In genomic region chr2:113707507-113707906, GRCm38 (mm10) we compare ENCODE assay signal across 25 mouse cellular contexts. TPM values are rescaled to one million over a fixed set of nuclear protein-coding genes. Genes with fewer than 3 reads are reported as not detected.
"Had no signal": no experiment of that assay in that cellular context is flagged by ENCODE, and none has a peak within 500 bp of the region (broad histone marks: within the 10 kb centered on the region; RNA-seq: fewer than 3 reads in every experiment).

No protein-coding gene starts in this region.

- H3K9ac ChIP-seq: forebrain, postnatal 0 days; heart, embryonic 12.5 days; hindbrain, embryonic 12.5 days; hindbrain, embryonic 14.5 days; intestine, embryonic 15.5 days; limb, embryonic 13.5 days had no signal

- H3K36me3 ChIP-seq: heart, embryonic 10.5 days; heart, embryonic 12.5 days; hindbrain, embryonic 10.5 days; hindbrain, embryonic 12.5 days; intestine, embryonic 15.5 days; limb, embryonic 13.5 days had no signal

- ATAC-seq: forebrain, postnatal 0 days; hindbrain, embryonic 16.5 days; inflammation-experienced regulatory T-cells, adult 6 months; intestine, embryonic 15.5 days; intestine, postnatal 0 days had no signal

- H3K27ac ChIP-seq: heart, embryonic 10.5 days; hindbrain, embryonic 10.5 days; hindbrain, embryonic 12.5 days; hindbrain, embryonic 14.5 days; intestine, embryonic 15.5 days; limb, embryonic 13.5 days had no signal

- DNase-seq: forebrain, postnatal 0 days; gastrocnemius, postnatal 14 days; gastrocnemius, postnatal 36 days; heart, adult 18-20 months; heart, postnatal 10 days; heart, postnatal 4 days; kidney, adult 18-20 months; kidney, adult 8-10 months; kidney, postnatal 10 days; kidney, postnatal 36 days; layer of hippocampus, adult 9-11 months; layer of hippocampus, postnatal 36 days; left cerebral cortex, postnatal 4 days had no signal

- H3K4me2 ChIP-seq: heart, embryonic 12.5 days; hindbrain, embryonic 12.5 days; hindbrain, embryonic 14.5 days; intestine, embryonic 15.5 days; limb, embryonic 13.5 days had no signal

- H3K4me1 ChIP-seq: heart, embryonic 10.5 days; heart, embryonic 12.5 days; hindbrain, embryonic 10.5 days; hindbrain, embryonic 12.5 days; intestine, embryonic 15.5 days; limb, embryonic 13.5 days had no signal

- H3K9me3 ChIP-seq: heart, embryonic 10.5 days; hindbrain, embryonic 10.5 days; intestine, embryonic 15.5 days had no signal

- H3K27me3 ChIP-seq: hindbrain, embryonic 12.5 days; intestine, embryonic 15.5 days; limb, embryonic 13.5 days had no signal

- H3K4me3 ChIP-seq: heart, embryonic 10.5 days; heart, embryonic 12.5 days; hindbrain, embryonic 10.5 days; hindbrain, embryonic 12.5 days; intestine, embryonic 15.5 days; limb, embryonic 13.5 days had no signal

RNA-seq across cellular contexts. Expression of gene Grem1, which starts 50.9 kb away (rescaled TPM):
- total RNA-seq: gastrocnemius, postnatal 36 days; heart, adult 8-10 months; heart, postnatal 10 days; heart, postnatal 25 days; heart, postnatal 4 days had no signal
- polyA plus RNA-seq: heart, embryonic 12.5 days; inflammation-experienced regulatory T-cells, adult 6 months had no signal
